Mouse (Mus musculus): ENCODE results near the gene Akna. TPM values are rescaled to one million over a fixed set of nuclear protein-coding genes. Genes with fewer than 3 reads are reported as not detected.
"Not testable (repeated sequence)": the region's sequence is repeated elsewhere in the genome, so short reads cannot be mapped to it uniquely, and the experiment has no call there.

Akna gene
- polyA plus RNA-seq, 1 experiment from 2014 or later: 8.8 TPM

GRCm38 (mm10) chr4:63343608-63344007 lies 59.5 kb downstream of the Akna start:
- no peaks in the 10 kb centered on the region for H3K4me1 ChIP-seq (replicated peaks; ENCODE audit: control insufficient read depth, insufficient read depth, low read length)
- no peak overlapping the region for H3K9ac ChIP-seq (ENCODE audit: low read depth, low read length)
- H3K36me3 ChIP-seq (ENCODE audit: control insufficient read depth, insufficient read depth, low read length): no peaks in the 10 kb centered on the region
- H3K9me3 ChIP-seq (ENCODE audit: control insufficient read depth, low read length): no peaks in the 10 kb centered on the region
- DNase-seq (ENCODE audit: low spot score) (no peak), ATAC-seq (replicated peaks; ENCODE audit: low FRiP score) (no peak)
- no peak overlapping the region for H3K4me2 ChIP-seq
- WGBS: 62% methylated on average over 3 of the region's 3 CpGs
- H3K4me3 ChIP-seq (ENCODE audit: low read depth, low read length): no peak overlapping the region
- H3K27me3 ChIP-seq (replicated peaks; ENCODE audit: control insufficient read depth, insufficient read depth, low read length): no peaks in the 10 kb centered on the region
- H3K27ac ChIP-seq (ENCODE audit: low read depth, low read length): no peak overlapping the region

- DNase-seq (ENCODE audit: low spot score): no peak
- Histone ChIP-seq H3K9me3 (ENCODE audit: control insufficient read depth, low read length) (no peaks in the 10 kb centered on the region), H3K36me3 (ENCODE audit: control insufficient read depth, insufficient read depth, low read length) (no peaks in the 10 kb centered on the region), H3K27me3 (replicated peaks; ENCODE audit: control insufficient read depth, insufficient read depth, low read length) (no peaks in the 10 kb centered on the region), H3K4me1 (replicated peaks; ENCODE audit: control insufficient read depth, insufficient read depth, low read length) (no peaks in the 10 kb centered on the region), H3K9ac (ENCODE audit: low read depth, low read length) (no peak overlapping the region), H3K4me3 (ENCODE audit: low read depth, low read length) (no peak overlapping the region), H3K4me2 (no peak overlapping the region), H3K27ac (ENCODE audit: low read depth, low read length) (no peak overlapping the region)
- no peak for ATAC-seq (replicated peaks; ENCODE audit: low FRiP score)
- WGBS: 64% methylated on average over 4 of the region's 4 CpGs
Measured at GRCm38 (mm10) chr4:63342491-63342890, 60.7 kb downstream of the Akna start.

GRCm38 (mm10) chr4:63338414-63339076 lies 64.6 kb downstream of the Akna start:
- Histone ChIP-seq H3K4me1 (replicated peaks; ENCODE audit: control insufficient read depth, insufficient read depth, low read length) (no peaks in the 10 kb centered on the region), H3K9me3 (ENCODE audit: control insufficient read depth, low read length) (no peaks in the 10 kb centered on the region), H3K9ac (ENCODE audit: low read depth, low read length) (no peak overlapping the region), H3K36me3 (ENCODE audit: control insufficient read depth, insufficient read depth, low read length) (no peaks in the 10 kb centered on the region), H3K27ac (ENCODE audit: low read depth, low read length) (no peak overlapping the region), H3K4me3 (ENCODE audit: low read depth, low read length) (no peak overlapping the region), H3K4me2 (no peak overlapping the region), H3K27me3 (replicated peaks; ENCODE audit: control insufficient read depth, insufficient read depth, low read length) (no peaks in the 10 kb centered on the region)
- DNase-seq (ENCODE audit: low spot score): no peak
- WGBS: 59% methylated on average over 3 of the region's 3 CpGs
- no peak for ATAC-seq (replicated peaks; ENCODE audit: low FRiP score)

GRCm38 (mm10) chr4:63333403-63333802 lies 69.8 kb downstream of the Akna start:
- no peaks in the 10 kb centered on the region for H3K4me1 ChIP-seq (replicated peaks; ENCODE audit: control insufficient read depth, insufficient read depth, low read length)
- no peak overlapping the region for H3K9ac ChIP-seq (ENCODE audit: low read depth, low read length)

GRCm38 (mm10) chr4:63323275-63323815 lies 79.8 kb downstream of the Akna start:
- 70% methylated on average over 8 of the region's 8 CpGs for WGBS
- Histone ChIP-seq H3K27ac (ENCODE audit: low read depth, low read length) (no peak overlapping the region), H3K27me3 (replicated peaks; ENCODE audit: control insufficient read depth, insufficient read depth, low read length) (no peaks in the 10 kb centered on the region), H3K4me1 (replicated peaks; ENCODE audit: control insufficient read depth, insufficient read depth, low read length) (no peaks in the 10 kb centered on the region), H3K9ac (ENCODE audit: low read depth, low read length) (no peak overlapping the region), H3K36me3 (ENCODE audit: control insufficient read depth, insufficient read depth, low read length) (no peaks in the 10 kb centered on the region), H3K4me2 (no peak overlapping the region), H3K9me3 (ENCODE audit: control insufficient read depth, low read length) (no peaks in the 10 kb centered on the region), H3K4me3 (ENCODE audit: low read depth, low read length) (no peak overlapping the region)
- no peak for DNase-seq (ENCODE audit: low spot score)
- ATAC-seq (replicated peaks; ENCODE audit: low FRiP score): no peak

More at GRCm38 (mm10) chr4:63333403-63333802, 69.8 kb downstream of the Akna start:
- Histone ChIP-seq H3K27ac (ENCODE audit: low read depth, low read length) (no peak overlapping the region), H3K4me2 (no peak overlapping the region), H3K4me3 (ENCODE audit: low read depth, low read length) (no peak overlapping the region), H3K27me3 (replicated peaks; ENCODE audit: control insufficient read depth, insufficient read depth, low read length) (no peaks in the 10 kb centered on the region), H3K36me3 (ENCODE audit: control insufficient read depth, insufficient read depth, low read length) (peaks cover 2% of the 10 kb centered on the region; the same call in 1 of the 2 replicates), H3K9me3 (ENCODE audit: control insufficient read depth, low read length) (no peaks in the 10 kb centered on the region)
- DNase-seq (ENCODE audit: low spot score) (no peak), ATAC-seq (replicated peaks; ENCODE audit: low FRiP score) (no peak)
- 87% methylated on average over 4 of the region's 4 CpGs for WGBS

GRCm38 (mm10) chr4:63319566-63319965 lies 83.6 kb downstream of the Akna start:
- not testable (repeated sequence) for H3K27ac ChIP-seq (ENCODE audit: low read depth, low read length); H3K4me1 ChIP-seq (replicated peaks; ENCODE audit: control insufficient read depth, insufficient read depth, low read length); H3K36me3 ChIP-seq (ENCODE audit: control insufficient read depth, insufficient read depth, low read length); H3K4me3 ChIP-seq (ENCODE audit: low read depth, low read length); H3K9me3 ChIP-seq (ENCODE audit: control insufficient read depth, low read length); H3K4me2 ChIP-seq; DNase-seq (ENCODE audit: low spot score); H3K27me3 ChIP-seq (replicated peaks; ENCODE audit: control insufficient read depth, insufficient read depth, low read length); H3K9ac ChIP-seq (ENCODE audit: low read depth, low read length); ATAC-seq (replicated peaks; ENCODE audit: low FRiP score)
- 31% methylated on average over 3 of the region's 3 CpGs for WGBS

Other genes with a start within 250 kb of the Akna start
- 736 and 748 TPM in 2 replicates for gene Ambp, start 248.6 kb downstream of the Akna start, polyA plus RNA-seq (2014; fragmentation: Nextera tagmentation; extraction: Ambion mirVana)
- 7.9 and 9.0 TPM in 2 replicates for gene Kif12, start 231.2 kb downstream of the Akna start, polyA plus RNA-seq (2014; fragmentation: Nextera tagmentation; extraction: Ambion mirVana)
- gene Col27a1, start 189.3 kb downstream of the Akna start, polyA plus RNA-seq (2014; fragmentation: Nextera tagmentation; extraction: Ambion mirVana): 5.0 and 6.4 TPM in 2 replicates
- not detected in 2 replicates for gene Orm1, start 58.8 kb downstream of the Akna start, polyA plus RNA-seq (2014; fragmentation: Nextera tagmentation; extraction: Ambion mirVana)
- gene Orm3, start 47.2 kb downstream of the Akna start, polyA plus RNA-seq (2014; fragmentation: Nextera tagmentation; extraction: Ambion mirVana): not detected in 2 replicates
- not detected in 2 replicates for gene Orm2, start 40.9 kb downstream of the Akna start, polyA plus RNA-seq (2014; fragmentation: Nextera tagmentation; extraction: Ambion mirVana)
- 2.0 and 2.4 TPM in 2 replicates for gene Whrn, start 92.6 kb upstream of the Akna start, polyA plus RNA-seq (2014; fragmentation: Nextera tagmentation; extraction: Ambion mirVana)
- 191 and 204 TPM in 2 replicates for gene Atp6v1g1, start 141.4 kb upstream of the Akna start, polyA plus RNA-seq (2014; fragmentation: Nextera tagmentation; extraction: Ambion mirVana)
- 9.0 and 10.2 TPM in 2 replicates for gene Tmem268, start 155.4 kb upstream of the Akna start, polyA plus RNA-seq (2014; fragmentation: Nextera tagmentation; extraction: Ambion mirVana)
- gene Gm11213, start 201.9 kb upstream of the Akna start, polyA plus RNA-seq (2014; fragmentation: Nextera tagmentation; extraction: Ambion mirVana): not detected in 2 replicates
- not detected in 2 replicates for gene Tex48, start 219.1 kb upstream of the Akna start, polyA plus RNA-seq (2014; fragmentation: Nextera tagmentation; extraction: Ambion mirVana)